Mouse (Mus musculus): ENCODE results near the gene Upk1b. TPM values are rescaled to one million over a fixed set of nuclear protein-coding genes. Genes with fewer than 3 reads are reported as not detected.

Gene Upk1b
- polyA plus RNA-seq, 1 experiment, result 1.4 TPM

DNA sequence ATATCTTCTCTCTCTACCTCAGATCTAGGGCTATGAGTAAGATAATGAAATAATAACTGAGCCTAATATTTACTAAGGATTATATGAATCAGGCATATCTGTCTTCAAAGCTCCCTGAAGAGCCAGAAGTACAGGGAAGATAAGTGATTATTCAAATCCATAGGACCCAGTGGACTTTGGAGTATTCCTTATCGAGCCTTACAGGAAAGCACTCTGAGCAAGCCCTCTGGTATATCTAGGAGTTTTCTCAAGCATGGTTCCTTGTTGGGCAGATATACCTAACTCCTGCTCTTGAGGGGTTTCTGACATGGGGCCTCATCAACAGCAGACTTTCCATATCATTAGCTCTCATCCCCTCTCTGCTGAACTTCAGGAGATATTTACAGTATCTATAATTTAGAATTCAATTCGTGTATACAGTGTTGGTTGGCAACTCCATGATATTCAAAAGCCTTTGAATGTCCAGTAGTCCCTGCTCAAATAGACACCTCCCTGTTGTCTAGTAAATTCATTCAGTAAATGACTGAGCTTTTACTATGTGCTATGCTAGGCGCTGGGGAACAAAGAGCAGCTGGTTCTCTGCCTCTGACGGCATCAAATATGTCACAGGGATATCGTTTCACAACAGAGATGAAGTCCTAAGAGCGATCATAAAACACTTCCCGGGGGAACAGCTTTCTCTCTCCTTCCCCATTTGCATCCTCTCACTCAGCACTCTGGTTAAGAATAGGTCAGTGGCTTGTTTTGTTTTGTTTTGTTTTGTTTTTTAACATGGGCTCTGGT, 25.0 kb downstream of the Upk1b start:
- Histone ChIP-seq H3K4me3 (ENCODE audit: extremely low read depth, insufficient read depth, insufficient read length) (no peak overlapping the region), H3K27ac (ENCODE audit: insufficient read depth, low read length) (no peak overlapping the region), H3K4me1 (ENCODE audit: control insufficient read depth, insufficient read depth, insufficient read length) (no peaks in the 10 kb centered on the region), H3K27me3 (ENCODE audit: control insufficient read depth, insufficient read depth, low read length) (no peaks in the 10 kb centered on the region), H3K36me3 (ENCODE audit: control insufficient read depth, insufficient read depth, low read length) (no peaks in the 10 kb centered on the region)
- TF ChIP-seq POLR2A (IDR thresholded peaks at IDR 0.05; ENCODE audit: low read depth, low read length) (no peak), CTCF (IDR thresholded peaks at IDR 0.05; ENCODE audit: extremely low read depth, insufficient read depth, insufficient read length, insufficient replicate concordance) (no peak)
- WGBS, result 74% methylated on average over 7 of the region's 7 CpGs
- no peak for DNase-seq (ENCODE audit: low read depth in 1 of 2, low spot score in 2 of 2)

- no peak for TF ChIP-seq CTCF (IDR thresholded peaks at IDR 0.05; ENCODE audit: extremely low read depth, insufficient read depth, insufficient read length, insufficient replicate concordance)
- no peak for TF ChIP-seq POLR2A (IDR thresholded peaks at IDR 0.05; ENCODE audit: low read depth, low read length)
- WGBS, result 33% methylated on average over 12 of the region's 12 CpGs
- Histone ChIP-seq H3K36me3 (ENCODE audit: control insufficient read depth, insufficient read depth, low read length) (no peaks in the 10 kb centered on the region), H3K4me3 (ENCODE audit: extremely low read depth, insufficient read depth, insufficient read length) (no peak overlapping the region), H3K27me3 (ENCODE audit: control insufficient read depth, insufficient read depth, low read length) (no peaks in the 10 kb centered on the region), H3K4me1 (ENCODE audit: control insufficient read depth, insufficient read depth, insufficient read length) (no peaks in the 10 kb centered on the region), H3K27ac (ENCODE audit: insufficient read depth, low read length) (no peak overlapping the region)
- no peak for DNase-seq (ENCODE audit: low read depth in 1 of 2, low spot score in 2 of 2)
These were observed 27.1 kb downstream of the Upk1b start for GRCm38 (mm10) chr16:38772906-38773496.

DNA sequence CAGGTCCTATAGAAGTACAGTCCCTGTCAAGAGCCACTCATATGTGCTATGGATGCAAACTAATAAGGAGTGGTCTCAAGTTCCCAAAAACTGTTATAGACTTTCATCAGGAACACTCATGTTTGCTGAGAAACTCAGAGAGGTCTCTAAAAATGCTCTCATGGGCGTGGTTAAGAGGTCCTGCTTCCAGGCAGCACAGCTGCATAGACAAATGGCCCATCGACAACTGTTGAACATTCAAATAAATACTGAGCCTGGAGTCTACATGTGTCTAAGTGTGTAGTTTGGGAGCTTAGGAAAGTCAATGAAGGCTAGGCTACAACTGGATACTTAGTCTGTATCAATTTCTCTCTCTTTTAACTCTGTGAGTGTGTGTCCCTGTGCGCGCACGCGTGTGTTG, 29.0 kb downstream of the Upk1b start:
- DNase-seq (ENCODE audit: low read depth in 1 of 2, low spot score in 2 of 2), result no peak
- 91% methylated on average over 6 of the region's 6 CpGs for WGBS
- no peaks in the 10 kb centered on the region for H3K36me3 ChIP-seq (ENCODE audit: control insufficient read depth, insufficient read depth, low read length)
- no peak for TF ChIP-seq POLR2A (IDR thresholded peaks at IDR 0.05; ENCODE audit: low read depth, low read length)
- no peak for TF ChIP-seq CTCF (IDR thresholded peaks at IDR 0.05; ENCODE audit: extremely low read depth, insufficient read depth, insufficient read length, insufficient replicate concordance)
- no peak overlapping the region for H3K4me3 ChIP-seq (ENCODE audit: extremely low read depth, insufficient read depth, insufficient read length)
- no peaks in the 10 kb centered on the region for H3K4me1 ChIP-seq (ENCODE audit: control insufficient read depth, insufficient read depth, insufficient read length)
- no peak overlapping the region for H3K27ac ChIP-seq (ENCODE audit: insufficient read depth, low read length)
- no peaks in the 10 kb centered on the region for H3K27me3 ChIP-seq (ENCODE audit: control insufficient read depth, insufficient read depth, low read length)

DNA sequence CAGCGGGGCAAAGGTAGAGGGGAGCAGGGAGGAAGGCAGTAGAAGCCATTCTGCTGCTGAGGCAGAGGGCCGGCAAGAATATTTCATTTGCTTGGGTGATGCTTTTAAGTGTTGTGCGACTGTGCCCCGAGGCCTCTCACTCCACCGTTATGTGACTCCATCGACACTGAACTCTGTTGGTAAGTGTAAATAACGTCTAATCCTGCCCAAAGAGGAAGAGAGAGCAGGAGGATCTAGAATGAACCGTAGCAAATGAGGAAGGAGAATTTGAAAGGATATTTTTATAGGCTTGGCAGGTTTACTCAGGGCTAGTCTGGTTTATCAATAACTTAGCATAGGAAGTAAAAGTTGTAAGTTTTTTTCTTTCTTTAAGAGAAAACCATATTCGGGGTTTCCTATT, 30.6 kb downstream of the Upk1b start:
- Histone ChIP-seq H3K4me1 (ENCODE audit: control insufficient read depth, insufficient read depth, insufficient read length) (no peaks in the 10 kb centered on the region), H3K4me3 (ENCODE audit: extremely low read depth, insufficient read depth, insufficient read length) (no peak overlapping the region), H3K36me3 (ENCODE audit: control insufficient read depth, insufficient read depth, low read length) (no peaks in the 10 kb centered on the region), H3K27me3 (ENCODE audit: control insufficient read depth, insufficient read depth, low read length) (no peaks in the 10 kb centered on the region), H3K27ac (ENCODE audit: insufficient read depth, low read length) (peak overlapping the region; percentile 5; the same call in 1 of the 2 replicates)
- WGBS, result 54% methylated on average over 9 of the region's 9 CpGs
- TF ChIP-seq POLR2A (IDR thresholded peaks at IDR 0.05; ENCODE audit: low read depth, low read length) (no peak), CTCF (IDR thresholded peaks at IDR 0.05; ENCODE audit: extremely low read depth, insufficient read depth, insufficient read length, insufficient replicate concordance) (no peak)
- no peak for DNase-seq (ENCODE audit: low read depth in 1 of 2, low spot score in 2 of 2)

GRCm38 (mm10) chr16:38768386-38768785, 31.7 kb downstream of the Upk1b start:
- H3K4me1 ChIP-seq (ENCODE audit: control insufficient read depth, insufficient read depth, insufficient read length), result peaks cover under 1% of the 10 kb centered on the region; the same call in 1 of the 2 replicates
- DNase-seq (ENCODE audit: low read depth in 1 of 2, low spot score in 2 of 2), result no peak
- H3K27ac ChIP-seq (ENCODE audit: insufficient read depth, low read length), result no peak overlapping the region
- H3K4me3 ChIP-seq (ENCODE audit: extremely low read depth, insufficient read depth, insufficient read length), result no peak overlapping the region
- WGBS, result 94% methylated on average over 8 of the region's 8 CpGs
- TF ChIP-seq POLR2A (IDR thresholded peaks at IDR 0.05; ENCODE audit: low read depth, low read length) (no peak), CTCF (IDR thresholded peaks at IDR 0.05; ENCODE audit: extremely low read depth, insufficient read depth, insufficient read length, insufficient replicate concordance) (no peak)
- H3K27me3 ChIP-seq (ENCODE audit: control insufficient read depth, insufficient read depth, low read length), result no peaks in the 10 kb centered on the region
- no peaks in the 10 kb centered on the region for H3K36me3 ChIP-seq (ENCODE audit: control insufficient read depth, insufficient read depth, low read length)

DNA sequence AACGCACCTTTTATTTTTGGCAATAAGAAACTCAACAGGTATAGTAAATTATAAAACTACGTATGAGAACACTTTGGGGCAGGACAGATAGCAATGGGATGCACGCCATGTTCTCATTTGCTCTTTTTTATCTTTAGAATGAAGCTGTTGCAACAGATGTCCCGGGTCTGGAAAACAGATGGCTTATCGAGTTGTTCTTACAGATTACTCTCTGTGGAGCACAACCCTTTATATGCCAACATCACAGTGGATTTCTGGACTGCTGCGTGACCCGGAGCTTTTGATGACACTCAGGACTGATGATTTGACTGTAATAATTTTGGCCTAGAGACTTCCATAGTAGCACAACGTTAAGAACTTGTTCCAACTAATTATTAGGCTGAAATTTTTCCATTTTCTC, 32.4 kb downstream of the Upk1b start:
- Histone ChIP-seq H3K27ac (ENCODE audit: insufficient read depth, low read length) (no peak overlapping the region), H3K27me3 (ENCODE audit: control insufficient read depth, insufficient read depth, low read length) (no peaks in the 10 kb centered on the region), H3K4me3 (ENCODE audit: extremely low read depth, insufficient read depth, insufficient read length) (no peak overlapping the region), H3K4me1 (ENCODE audit: control insufficient read depth, insufficient read depth, insufficient read length) (peaks cover 3% of the 10 kb centered on the region; the same call in 1 of the 2 replicates), H3K36me3 (ENCODE audit: control insufficient read depth, insufficient read depth, low read length) (no peaks in the 10 kb centered on the region)
- 88% methylated on average over 8 of the region's 8 CpGs for WGBS
- TF ChIP-seq POLR2A (IDR thresholded peaks at IDR 0.05; ENCODE audit: low read depth, low read length), result no peak
- TF ChIP-seq CTCF (IDR thresholded peaks at IDR 0.05; ENCODE audit: extremely low read depth, insufficient read depth, insufficient read length, insufficient replicate concordance), result no peak
- DNase-seq (ENCODE audit: low read depth in 1 of 2, low spot score in 2 of 2), result no peak

DNA sequence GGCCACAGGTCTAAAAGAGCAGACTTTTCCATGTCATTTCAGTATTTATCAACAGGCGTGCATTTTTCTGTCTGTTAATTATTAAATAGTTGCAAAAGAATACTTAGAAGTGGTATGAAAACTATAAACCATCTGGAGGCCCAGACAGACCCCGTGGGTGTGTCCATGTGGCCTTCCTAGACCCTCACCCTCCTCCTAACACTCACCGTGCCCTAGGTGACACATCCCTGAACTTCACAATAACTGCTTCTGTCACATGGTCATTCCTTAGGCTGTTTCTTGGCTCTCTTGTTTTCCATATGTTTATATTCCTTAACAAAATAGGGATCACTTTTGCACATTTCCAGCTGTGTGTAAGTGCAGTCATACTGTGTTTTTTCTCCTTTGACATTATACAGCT, 33.5 kb downstream of the Upk1b start:
- 73% methylated on average over 3 of the region's 3 CpGs for WGBS
- H3K4me1 ChIP-seq (ENCODE audit: control insufficient read depth, insufficient read depth, insufficient read length), result peaks cover 3% of the 10 kb centered on the region; the same call in 1 of the 2 replicates
- no peaks in the 10 kb centered on the region for H3K36me3 ChIP-seq (ENCODE audit: control insufficient read depth, insufficient read depth, low read length)
- no peak overlapping the region for H3K27ac ChIP-seq (ENCODE audit: insufficient read depth, low read length)
- TF ChIP-seq POLR2A (IDR thresholded peaks at IDR 0.05; ENCODE audit: low read depth, low read length) (no peak), CTCF (IDR thresholded peaks at IDR 0.05; ENCODE audit: extremely low read depth, insufficient read depth, insufficient read length, insufficient replicate concordance) (no peak)
- DNase-seq (ENCODE audit: low read depth in 1 of 2, low spot score in 2 of 2), result no peak
- no peaks in the 10 kb centered on the region for H3K27me3 ChIP-seq (ENCODE audit: control insufficient read depth, insufficient read depth, low read length)
- no peak overlapping the region for H3K4me3 ChIP-seq (ENCODE audit: extremely low read depth, insufficient read depth, insufficient read length)
